Mouse (Mus musculus): ENCODE data around the gene Myo5c.

GRCm38 (mm10) chr9:75270382-75270781 is 38.6 kb downstream of the Myo5c start:
- TF ChIP-seq POLR2A (IDR thresholded peaks at IDR 0.05; ENCODE audit: borderline replicate concordance, insufficient read depth, low read length) (no peak), CTCF (IDR thresholded peaks at IDR 0.05; ENCODE audit: borderline replicate concordance, insufficient read depth, low read depth, low read length) (no peak)

All from cerebellum, adult 2 months (tissue).